Mouse (Mus musculus): ENCODE results near the gene Mecom. TPM values are rescaled to one million over a fixed set of nuclear protein-coding genes. Genes with fewer than 3 reads are reported as not detected.

Mecom gene
- polyA plus RNA-seq, 1 experiment = 7.3 TPM

- no peak for TF ChIP-seq CTCF (IDR thresholded peaks at IDR 0.05; ENCODE audit: borderline replicate concordance, extremely low read depth, insufficient read depth, insufficient read length)
- no peak for TF ChIP-seq POLR2A (IDR thresholded peaks at IDR 0.05; ENCODE audit: borderline replicate concordance, extremely low read depth, insufficient read depth, insufficient read length, poor library complexity, severe bottlenecking)
- no peak for DNase-seq (ENCODE audit: low read depth)
Measured at GRCm38 (mm10) chr3:30314955-30315354, 232.9 kb downstream of the Mecom start.

- no peak for DNase-seq (ENCODE audit: low read depth)
- TF ChIP-seq CTCF (IDR thresholded peaks at IDR 0.05; ENCODE audit: borderline replicate concordance, extremely low read depth, insufficient read depth, insufficient read length) = no peak
- TF ChIP-seq POLR2A (IDR thresholded peaks at IDR 0.05; ENCODE audit: borderline replicate concordance, extremely low read depth, insufficient read depth, insufficient read length, poor library complexity, severe bottlenecking) = no peak
Measured at GRCm38 (mm10) chr3:30308081-30308480, 239.7 kb downstream of the Mecom start.

GRCm38 (mm10) chr3:30307601-30308000, 240.2 kb downstream of the Mecom start:
- no peak for DNase-seq (ENCODE audit: low read depth)
- TF ChIP-seq CTCF (IDR thresholded peaks at IDR 0.05; ENCODE audit: borderline replicate concordance, extremely low read depth, insufficient read depth, insufficient read length) = no peak
- no peak for TF ChIP-seq POLR2A (IDR thresholded peaks at IDR 0.05; ENCODE audit: borderline replicate concordance, extremely low read depth, insufficient read depth, insufficient read length, poor library complexity, severe bottlenecking)

- no peak for DNase-seq (ENCODE audit: low read depth)
Measured at GRCm38 (mm10) chr3:30306080-30306479, 241.7 kb downstream of the Mecom start.

GRCm38 (mm10) chr3:30299460-30299859, 248.3 kb downstream of the Mecom start:
- TF ChIP-seq POLR2A (IDR thresholded peaks at IDR 0.05; ENCODE audit: borderline replicate concordance, extremely low read depth, insufficient read depth, insufficient read length, poor library complexity, severe bottlenecking) (no peak), CTCF (IDR thresholded peaks at IDR 0.05; ENCODE audit: borderline replicate concordance, extremely low read depth, insufficient read depth, insufficient read length) (no peak)
- peak; percentile 72 for DNase-seq (ENCODE audit: low read depth)

More at GRCm38 (mm10) chr3:30306080-30306479, 241.7 kb downstream of the Mecom start:
- no peak for TF ChIP-seq CTCF (IDR thresholded peaks at IDR 0.05; ENCODE audit: borderline replicate concordance, extremely low read depth, insufficient read depth, insufficient read length)
- TF ChIP-seq POLR2A (IDR thresholded peaks at IDR 0.05; ENCODE audit: borderline replicate concordance, extremely low read depth, insufficient read depth, insufficient read length, poor library complexity, severe bottlenecking) = no peak

GRCm38 (mm10) chr3:30294433-30294832, 253.4 kb downstream of the Mecom start:
- DNase-seq (ENCODE audit: low read depth) = peak; percentile 42
- no peak for TF ChIP-seq CTCF (IDR thresholded peaks at IDR 0.05; ENCODE audit: borderline replicate concordance, extremely low read depth, insufficient read depth, insufficient read length)
- TF ChIP-seq POLR2A (IDR thresholded peaks at IDR 0.05; ENCODE audit: borderline replicate concordance, extremely low read depth, insufficient read depth, insufficient read length, poor library complexity, severe bottlenecking) = no peak

- no peak for TF ChIP-seq POLR2A (IDR thresholded peaks at IDR 0.05; ENCODE audit: borderline replicate concordance, extremely low read depth, insufficient read depth, insufficient read length, poor library complexity, severe bottlenecking)
- TF ChIP-seq CTCF (IDR thresholded peaks at IDR 0.05; ENCODE audit: borderline replicate concordance, extremely low read depth, insufficient read depth, insufficient read length) = no peak
- DNase-seq (ENCODE audit: low read depth) = no peak
Measured at GRCm38 (mm10) chr3:30286529-30286928, 261.3 kb downstream of the Mecom start.

GRCm38 (mm10) chr3:30284094-30284493, 263.7 kb downstream of the Mecom start:
- TF ChIP-seq POLR2A (IDR thresholded peaks at IDR 0.05; ENCODE audit: borderline replicate concordance, extremely low read depth, insufficient read depth, insufficient read length, poor library complexity, severe bottlenecking) (no peak), CTCF (IDR thresholded peaks at IDR 0.05; ENCODE audit: borderline replicate concordance, extremely low read depth, insufficient read depth, insufficient read length) (no peak)
- DNase-seq (ENCODE audit: low read depth) = no peak

GRCm38 (mm10) chr3:30283562-30283961, 264.2 kb downstream of the Mecom start:
- TF ChIP-seq CTCF (IDR thresholded peaks at IDR 0.05; ENCODE audit: borderline replicate concordance, extremely low read depth, insufficient read depth, insufficient read length) (no peak), POLR2A (IDR thresholded peaks at IDR 0.05; ENCODE audit: borderline replicate concordance, extremely low read depth, insufficient read depth, insufficient read length, poor library complexity, severe bottlenecking) (no peak)
- DNase-seq (ENCODE audit: low read depth) = no peak

GRCm38 (mm10) chr3:30277569-30277968, 270.2 kb downstream of the Mecom start:
- TF ChIP-seq POLR2A (IDR thresholded peaks at IDR 0.05; ENCODE audit: borderline replicate concordance, extremely low read depth, insufficient read depth, insufficient read length, poor library complexity, severe bottlenecking) (no peak), CTCF (IDR thresholded peaks at IDR 0.05; ENCODE audit: borderline replicate concordance, extremely low read depth, insufficient read depth, insufficient read length) (no peak)
- peak; percentile 55 for DNase-seq (ENCODE audit: low read depth)

- TF ChIP-seq CTCF (IDR thresholded peaks at IDR 0.05; ENCODE audit: borderline replicate concordance, extremely low read depth, insufficient read depth, insufficient read length) (no peak), POLR2A (IDR thresholded peaks at IDR 0.05; ENCODE audit: borderline replicate concordance, extremely low read depth, insufficient read depth, insufficient read length, poor library complexity, severe bottlenecking) (no peak)
- peak; percentile 75 for DNase-seq (ENCODE audit: low read depth)
Measured at GRCm38 (mm10) chr3:30276099-30276498, 271.7 kb downstream of the Mecom start.

GRCm38 (mm10) chr3:30269253-30269652, 278.6 kb downstream of the Mecom start:
- DNase-seq (ENCODE audit: low read depth) = no peak
- TF ChIP-seq POLR2A (IDR thresholded peaks at IDR 0.05; ENCODE audit: borderline replicate concordance, extremely low read depth, insufficient read depth, insufficient read length, poor library complexity, severe bottlenecking) (no peak), CTCF (IDR thresholded peaks at IDR 0.05; ENCODE audit: borderline replicate concordance, extremely low read depth, insufficient read depth, insufficient read length) (peak; percentile 22; the same call in 1 of the 2 replicates)

All from brain, embryonic 14.5 days (tissue).